Mouse (Mus musculus) CH12.LX (cell line): ENCODE measurements around the gene Tmem234. TPM values are rescaled to one million over a fixed set of nuclear protein-coding genes. Genes with fewer than 3 reads are reported as not detected.

Experiments used
- DNase-seq: peaks from one replicate; pipeline ENCODE4 v3.0.0-alpha.2; 2013; ENCODE audit errors: extremely low read depth
- H3K27ac ChIP-seq: 2 replicates; pipeline ENCODE4 v1.5.1; 2012; ENCODE audit warnings: low read depth, mild to moderate bottlenecking, control low read depth, moderate library complexity; ENCODE audit not compliant: insufficient read depth
- H3K27me3 ChIP-seq: replicated peaks from 2 replicates; pipeline ENCODE3; 2012; ENCODE audit warnings: inconsistent platforms
- H3K36me3 ChIP-seq, 2 experiments: replicated peaks in 1 of 2; 2 replicates each; pipeline versions ENCODE3 to v1.6.1; 2012; ENCODE audit warnings: inconsistent platforms in 1 of 2, low read length in 1 of 2, mild to moderate bottlenecking in 1 of 2, mixed read lengths in 1 of 2, moderate library complexity in 1 of 2; ENCODE audit not compliant: control insufficient read depth in 1 of 2, insufficient read depth in 1 of 2
- H3K4me1 ChIP-seq, 2 experiments: 2 replicates each; pipeline ENCODE4 v1.6.1; 2012; ENCODE audit warnings: inconsistent platforms in 1 of 2, moderate library complexity in 1 of 2; ENCODE audit not compliant: insufficient read depth in 2 of 2, control insufficient read depth in 1 of 2
- H3K4me2 ChIP-seq: 2 replicates; pipeline ENCODE4 v1.6.1; 2012; ENCODE audit warnings: low read depth, mild to moderate bottlenecking, control low read depth; ENCODE audit not compliant: poor library complexity, insufficient read depth, severe bottlenecking
- H3K4me3 ChIP-seq, 3 experiments: fragments of 150-350 bp in 1 of 3; sonication (generic) in 1 of 3; replicated peaks in 1 of 3; 2 replicates each; pipeline versions ENCODE3 to v1.5.1; 2011 to 2012; ENCODE audit warnings: low read depth in 2 of 3, low read length in 2 of 3, mild to moderate bottlenecking in 2 of 3, moderate library complexity in 2 of 3, control low read depth in 1 of 3, improper control_type of control experiment in 1 of 3, inconsistent platforms in 1 of 3, mixed read lengths in 1 of 3; ENCODE audit not compliant: poor library complexity in 1 of 3
- H3K79me2 ChIP-seq: replicated peaks from 2 replicates; pipeline ENCODE4 v1.6.1; 2012; ENCODE audit warnings: mild to moderate bottlenecking, moderate library complexity; ENCODE audit not compliant: control insufficient read depth, poor library complexity, insufficient read depth, severe bottlenecking; ENCODE audit errors: extremely low read depth
- H3K9ac ChIP-seq: 2 replicates; pipeline ENCODE4 v1.6.1; 2012; ENCODE audit warnings: low read depth, mild to moderate bottlenecking, control low read depth, moderate library complexity; ENCODE audit not compliant: insufficient read depth
- H3K9me3 ChIP-seq: replicated peaks from 2 replicates; pipeline ENCODE3; 2012; ENCODE audit warnings: low read length, inconsistent platforms, mixed read lengths
- BHLHE40 ChIP-seq: IDR thresholded peaks from 2 replicates; pipeline ENCODE4 v1.6.1; 2011; ENCODE audit warnings: mild to moderate bottlenecking, low read depth, low read length, improper control_type of control experiment
- CHD1 ChIP-seq: IDR thresholded peaks from 2 replicates; pipeline ENCODE4 v1.6.1; 2012; ENCODE audit warnings: low read depth, low read length, improper control_type of control experiment, inconsistent platforms
- CHD2 ChIP-seq: IDR thresholded peaks from 2 replicates; pipeline ENCODE4 v1.6.1; 2011; ENCODE audit warnings: low read length, improper control_type of control experiment
- CTCF ChIP-seq, 2 experiments: IDR thresholded peaks in 1 of 2; conservative IDR thresholded peaks in 1 of 2; 2 replicates each; pipeline ENCODE4 v1.5.1; 2011 to 2012; ENCODE audit warnings: low read depth in 2 of 2, low read length in 2 of 2, improper control_type of control experiment in 1 of 2, inconsistent platforms in 1 of 2, mild to moderate bottlenecking in 1 of 2, moderate library complexity in 1 of 2
- ELF1 ChIP-seq: IDR thresholded peaks from 2 replicates; pipeline ENCODE4 v1.6.1; 2014; ENCODE audit warnings: low read depth, mild to moderate bottlenecking, inconsistent platforms, low read length, improper control_type of control experiment
- EP300 ChIP-seq: IDR thresholded peaks from 2 replicates; pipeline ENCODE4 v1.6.1; 2011; ENCODE audit warnings: low read length, improper control_type of control experiment
- GABPA ChIP-seq: IDR thresholded peaks from 2 replicates; pipeline ENCODE4 v1.6.1; 2012; ENCODE audit warnings: low read depth, low read length, improper control_type of control experiment, inconsistent platforms; ENCODE audit not compliant: insufficient replicate concordance
- HCFC1 ChIP-seq: IDR thresholded peaks from 2 replicates; pipeline ENCODE4 v1.6.1; 2012; ENCODE audit warnings: low read depth, mild to moderate bottlenecking, inconsistent platforms, low read length, improper control_type of control experiment
- JUN ChIP-seq: IDR thresholded peaks from 2 replicates; pipeline ENCODE4 v1.6.1; 2011; ENCODE audit warnings: low read depth, mild to moderate bottlenecking, low read length, improper control_type of control experiment, moderate library complexity; ENCODE audit not compliant: insufficient read depth
- KAT2A ChIP-seq: IDR thresholded peaks from 2 replicates; pipeline ENCODE4 v1.6.1; 2012; ENCODE audit warnings: low read length, improper control_type of control experiment, inconsistent platforms; ENCODE audit not compliant: insufficient replicate concordance
- MAX ChIP-seq: IDR thresholded peaks from 2 replicates; pipeline ENCODE4 v1.6.1; 2011; ENCODE audit warnings: low read length, improper control_type of control experiment
- MAZ ChIP-seq: IDR thresholded peaks from 2 replicates; pipeline ENCODE4 v1.6.1; 2012; ENCODE audit warnings: low read depth, mild to moderate bottlenecking, inconsistent platforms, low read length, improper control_type of control experiment, moderate library complexity
- MXI1 ChIP-seq: IDR thresholded peaks from 2 replicates; pipeline ENCODE4 v1.6.1; 2011; ENCODE audit warnings: mild to moderate bottlenecking, low read depth, low read length, improper control_type of control experiment
- MYC ChIP-seq: IDR thresholded peaks from 2 replicates; pipeline ENCODE4 v1.6.1; 2011; ENCODE audit warnings: low read depth, mild to moderate bottlenecking, improper control_type of control experiment, low read length
- NELFE ChIP-seq: IDR thresholded peaks from 2 replicates; pipeline ENCODE4 v1.6.1; 2011; ENCODE audit warnings: low read depth, low read length, improper control_type of control experiment
- NRF1 ChIP-seq: IDR thresholded peaks from 2 replicates; pipeline ENCODE4 v1.6.1; 2014; ENCODE audit warnings: low read depth, mild to moderate bottlenecking, inconsistent platforms, low read length, improper control_type of control experiment, moderate library complexity
- PAX5 ChIP-seq: IDR thresholded peaks from 2 replicates; pipeline ENCODE4 v1.6.1; 2012; ENCODE audit warnings: low read length, inconsistent platforms, mixed read lengths
- POLR2A ChIP-seq: IDR thresholded peaks from 2 replicates; pipeline ENCODE4 v1.6.1; 2011; ENCODE audit warnings: low read depth, mild to moderate bottlenecking, improper control_type of control experiment, low read length
- POLR2AphosphoS2 ChIP-seq: IDR thresholded peaks from 2 replicates; pipeline ENCODE4 v1.6.1; 2011; ENCODE audit warnings: low read depth, low read length, improper control_type of control experiment
- RAD21 ChIP-seq: IDR thresholded peaks from 2 replicates; pipeline ENCODE4 v1.6.1; 2011; ENCODE audit warnings: low read depth, mild to moderate bottlenecking, low read length, improper control_type of control experiment, moderate library complexity
- RCOR1 ChIP-seq: conservative IDR thresholded peaks from 2 replicates; pipeline ENCODE4 v1.6.1; 2012; ENCODE audit warnings: low read depth, mild to moderate bottlenecking, inconsistent platforms, low read length, improper control_type of control experiment
- SIN3A ChIP-seq: IDR thresholded peaks from 2 replicates; pipeline ENCODE4 v1.6.1; 2012; ENCODE audit warnings: low read length, improper control_type of control experiment, inconsistent platforms
- TBP ChIP-seq: conservative IDR thresholded peaks from 2 replicates; pipeline ENCODE4 v1.6.1; 2011; ENCODE audit warnings: low read depth, low read length, improper control_type of control experiment
- TCF12 ChIP-seq: IDR thresholded peaks from 2 replicates; pipeline ENCODE4 v1.6.1; 2014; ENCODE audit warnings: low read depth, mild to moderate bottlenecking, inconsistent platforms, low read length, improper control_type of control experiment
- UBTF ChIP-seq: IDR thresholded peaks from 2 replicates; pipeline ENCODE4 v1.6.1; 2012; ENCODE audit warnings: low read depth, mild to moderate bottlenecking, inconsistent platforms, low read length, improper control_type of control experiment, moderate library complexity
- USF2 ChIP-seq: conservative IDR thresholded peaks from 2 replicates; pipeline ENCODE4 v1.6.1; 2011; ENCODE audit warnings: low read depth, low read length, improper control_type of control experiment
- ZC3H11A ChIP-seq: IDR thresholded peaks from 2 replicates; pipeline ENCODE4 v1.6.1; 2012; ENCODE audit warnings: low read depth, mild to moderate bottlenecking, inconsistent platforms, low read length, improper control_type of control experiment
- ZKSCAN1 ChIP-seq: IDR thresholded peaks from 2 replicates; pipeline ENCODE4 v1.6.1; 2012; ENCODE audit warnings: low read depth, inconsistent platforms, low read length, improper control_type of control experiment, borderline replicate concordance
- ZMIZ1 ChIP-seq: IDR thresholded peaks from 2 replicates; pipeline ENCODE4 v1.6.1; 2012; ENCODE audit warnings: low read depth, mild to moderate bottlenecking, inconsistent platforms, low read length, improper control_type of control experiment
- ZNF384 ChIP-seq: IDR thresholded peaks from 2 replicates; pipeline ENCODE4 v1.6.1; 2012; ENCODE audit warnings: low read depth, low read length, improper control_type of control experiment, inconsistent platforms
- dilution Hi-C: fragments of 300-500 bp; cut with MboI; formaldehyde crosslinking; loops from 2 replicates; pipeline ENCODE4 v1.14.3; 2020; ENCODE audit warnings: low sequenced_read_pairs; ENCODE audit not compliant: extremely low pct_unique_long_range_greater_than_20kb, extremely low pct_ligation_motif_present
- in situ Hi-C: fragments of 300-500 bp; cut with MboI; formaldehyde crosslinking; loops from 3 replicates; pipeline ENCODE4 v1.14.3; 2019; ENCODE audit warnings: low sequenced_read_pairs, low pct_ligation_motif_present, low pct_unique_long_range_greater_than_20kb, mixed read lengths
- polyA plus RNA-seq: library from polyadenylated mRNA; unstranded; fragments of >175 nt; gene quantifications from 2 replicates; pipeline ENCODE4 v1.2.1, GENCODE M21; 2012; ENCODE audit warnings: low read depth; ENCODE audit not compliant: insufficient read length
- total RNA-seq, 2 experiments: library from RNA; depleted of rRNA; stranded (reverse); fragments of 300-350 nt in 1 of 2; fragments of >200 nt in 1 of 2; gene quantifications; 2 replicates each; pipeline ENCODE4 v1.2.3; 2012 to 2014

Tmem234 gene
- total and polyA plus RNA-seq, 3 experiments = 97.6 to 113 (median 111) TPM

DNA sequence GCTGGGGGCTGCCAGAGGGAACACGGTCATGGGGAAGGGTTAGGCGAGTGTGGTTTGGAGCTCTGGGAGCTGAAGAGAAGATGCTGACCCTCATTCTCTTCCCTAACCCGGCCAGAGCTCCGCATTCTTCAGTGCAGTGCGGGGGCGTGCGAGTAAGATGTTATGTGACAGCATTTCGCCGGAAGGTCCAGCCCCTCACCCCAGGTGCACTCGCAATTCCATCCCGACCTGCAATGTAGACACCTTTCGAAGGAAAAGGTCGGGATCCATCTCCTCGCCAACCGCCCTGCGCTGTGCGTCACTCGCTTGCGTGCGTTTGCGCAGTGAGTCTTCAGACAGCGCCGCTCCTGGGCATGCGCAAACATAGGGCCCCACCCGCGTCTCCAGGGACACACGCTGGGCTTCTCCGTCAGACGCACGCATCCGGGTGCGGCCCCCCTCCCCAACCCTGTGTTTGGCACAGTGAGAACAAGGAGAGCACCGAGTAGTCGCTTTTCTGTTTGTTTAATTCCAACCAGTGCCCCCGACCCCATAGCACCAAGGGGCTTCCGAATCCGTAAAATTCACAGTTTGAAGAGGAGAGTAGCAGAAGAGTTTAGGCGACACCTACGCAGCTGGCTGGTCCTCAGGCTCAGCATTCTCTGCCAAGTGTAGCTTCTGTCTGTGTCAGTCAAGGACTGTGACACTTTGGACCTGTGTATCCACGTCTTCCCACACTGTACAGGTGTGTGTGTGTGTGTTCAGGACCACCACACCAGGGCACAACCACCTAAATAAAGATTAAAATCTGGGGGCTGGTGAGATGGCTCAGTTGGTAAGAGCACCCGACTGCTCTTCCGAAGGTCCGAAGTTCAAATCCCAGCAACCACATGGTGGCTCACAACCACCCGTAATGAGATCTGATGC lies 18.6 kb downstream of the Tmem234 start, which contains the start of gene Iqcc:
TSS of gene Iqcc (minus strand) at position 314 of the 906 bp plus-strand sequence.
- no peaks in the 10 kb centered on the region for H3K79me2 ChIP-seq
- in situ Hi-C loops = loop anchor here (25.0 kb wide), 1 partner anchor 257 kb away; no protein-coding TSS in a partner anchor

GRCm38 (mm10) chr4:129620419-129621282 lies 20.2 kb downstream of the Tmem234 start:
- peaks cover 21 to 38% of the 10 kb centered on the region in 2 experiments for H3K36me3 ChIP-seq

More for the DNA sequence above, 18.6 kb downstream of the Tmem234 start, which contains the start of gene Iqcc:
- TF ChIP-seq MYC (peak; percentile 60; the same call in 1 of the 2 replicates), POLR2AphosphoS2 (peak; percentile 95), MAX (peak; percentile 29; the same call in 1 of the 2 replicates), ZKSCAN1 (peak; percentile 87), RAD21 (no peak), MAZ (0 out of 2 replicates have a peak, but pooled peaks have one; percentile 57), TCF12 (peak; percentile 58; the same call in 1 of the 2 replicates), MXI1 (peak; percentile 28; the same call in 1 of the 2 replicates), ELF1 (peak; percentile 72), CHD2 (peak; percentile 53; the same call in 1 of the 2 replicates), GABPA (no peak), BHLHE40 (no peak), ZNF384 (no peak), TBP (0 out of 2 replicates have a peak, but pooled peaks have one; percentile 51), NELFE (peak; percentile 97), HCFC1 (peak; percentile 72), USF2 (no peak), EP300 (no peak), PAX5 (no peak), ZMIZ1 (peak; percentile 84), KAT2A (0 out of 2 replicates have a peak, but pooled peaks have one; percentile 14), CTCF (conservative IDR thresholded peaks at IDR 0.05 in 1 of 2, IDR thresholded peaks at IDR 0.05 in 1 of 2; ENCODE audit: low read depth in 2 of 2, low read length in 2 of 2) (peak in 1 of 2 experiments; percentile 13; a peak in 1 of 4 replicates), JUN (no peak), ZC3H11A (no peak), SIN3A (peak; percentile 72), POLR2A (peak; percentile 92), NRF1 (peak; percentile 100), RCOR1 (0 out of 2 replicates have a peak, but pooled peaks have one; percentile 38)
- TF ChIP-seq, all 38 proteins: peak for 19
- dilution Hi-C loops = no loop called here
- peak within 1 kb of the TSS; percentile 74 to 76 (median 75) for H3K4me3 ChIP-seq
- H3K9me3 ChIP-seq = no peaks in the 10 kb centered on the region
- peak; percentile 94 for DNase-seq
- H3K9ac ChIP-seq = peak within 1 kb of the TSS; percentile 93
- no peaks in the 10 kb centered on the region for H3K27me3 ChIP-seq
- peak within 1 kb of the TSS; percentile 84 for H3K27ac ChIP-seq
- peaks cover 7 to 52% of the 10 kb centered on the region in 2 experiments for H3K4me1 ChIP-seq
- peaks cover 20 to 47% of the 10 kb centered on the region in 2 experiments for H3K36me3 ChIP-seq
- H3K4me2 ChIP-seq = peak within 1 kb of the TSS; percentile 45

More at GRCm38 (mm10) chr4:129620419-129621282, 20.2 kb downstream of the Tmem234 start:
- dilution Hi-C loops (no loop called here), in situ Hi-C loops (loop anchor here (25.0 kb wide), 1 partner anchor 258 kb away; no protein-coding TSS in a partner anchor)
- Histone ChIP-seq H3K4me3 (peak overlapping the region; percentile 47 to 53 (median 49)), H3K27ac (peak overlapping the region; percentile 74), H3K9ac (peak overlapping the region; percentile 57), H3K79me2 (no peaks in the 10 kb centered on the region), H3K27me3 (no peaks in the 10 kb centered on the region), H3K4me2 (peak overlapping the region; percentile 52), H3K4me1 (peaks cover 11 to 65% of the 10 kb centered on the region in 2 experiments), H3K9me3 (no peaks in the 10 kb centered on the region)
- no peak for DNase-seq
- no peak for TF ChIP-seq MYC
- TF ChIP-seq ZC3H11A = no peak
- no peak for TF ChIP-seq RCOR1
- TF ChIP-seq CTCF (conservative IDR thresholded peaks at IDR 0.05 in 1 of 2, IDR thresholded peaks at IDR 0.05 in 1 of 2; ENCODE audit: low read depth in 2 of 2, low read length in 2 of 2) = no peak
- no peak for TF ChIP-seq GABPA
- TF ChIP-seq TCF12 = no peak
- TF ChIP-seq MAX = no peak
- no peak for TF ChIP-seq ZNF384
- no peak; the same call in 1 of the 2 replicates for TF ChIP-seq NELFE
- no peak for TF ChIP-seq CHD2
- TF ChIP-seq CHD1 = no peak
- no peak for TF ChIP-seq RAD21
- TF ChIP-seq JUN = no peak
- TF ChIP-seq TBP = no peak
- no peak for TF ChIP-seq POLR2A
- no peak for TF ChIP-seq UBTF
